Mouse (Mus musculus): ENCODE results near the gene Sntb2. TPM values are rescaled to one million over a fixed set of nuclear protein-coding genes. Genes with fewer than 3 reads are reported as not detected.
"Not testable (repeated sequence)": the region's sequence is repeated elsewhere in the genome, so short reads cannot be mapped to it uniquely, and the experiment has no call there.

Gene Sntb2
- polyA plus RNA-seq, 1 experiment from 2014 or later: 15.1 TPM

- Histone ChIP-seq H3K9ac (ENCODE audit: low read length) (no peak overlapping the region), H3K4me1 (replicated peaks; ENCODE audit: control insufficient read depth, insufficient read depth, low read length) (no peaks in the 10 kb centered on the region), H3K4me2 (ENCODE audit: low read length) (no peak overlapping the region), H3K27ac (ENCODE audit: low read depth) (no peak overlapping the region), H3K9me3 (ENCODE audit: control insufficient read depth, low read length) (no peaks in the 10 kb centered on the region), H3K27me3 (replicated peaks; ENCODE audit: control insufficient read depth, insufficient read depth, low read length) (no peaks in the 10 kb centered on the region), H3K4me3 (ENCODE audit: low read depth, low read length) (no peak overlapping the region), H3K36me3 (ENCODE audit: control insufficient read depth, insufficient read depth, low read length) (no peaks in the 10 kb centered on the region)
- ATAC-seq (replicated peaks; ENCODE audit: low FRiP score, low TSS enrichment, low read depth): no peak
- WGBS: 78% methylated on average over 6 of the region's 6 CpGs
- DNase-seq (ENCODE audit: low spot score): no peak
Measured at GRCm38 (mm10) chr8:106972538-106973264, 37.2 kb downstream of the Sntb2 start.

- not testable (repeated sequence) for H3K27me3 ChIP-seq (replicated peaks; ENCODE audit: control insufficient read depth, insufficient read depth, low read length); H3K4me1 ChIP-seq (replicated peaks; ENCODE audit: control insufficient read depth, insufficient read depth, low read length); ATAC-seq (replicated peaks; ENCODE audit: low FRiP score, low TSS enrichment, low read depth); H3K27ac ChIP-seq (ENCODE audit: low read depth); H3K4me3 ChIP-seq (ENCODE audit: low read depth, low read length); H3K4me2 ChIP-seq (ENCODE audit: low read length); DNase-seq (ENCODE audit: low spot score); H3K9me3 ChIP-seq (ENCODE audit: control insufficient read depth, low read length); H3K36me3 ChIP-seq (ENCODE audit: control insufficient read depth, insufficient read depth, low read length); H3K9ac ChIP-seq (ENCODE audit: low read length)
- WGBS: 100% methylated on average over 2 of the region's 3 CpGs
Measured at GRCm38 (mm10) chr8:106973526-106973925, 38.0 kb downstream of the Sntb2 start.

- DNase-seq (ENCODE audit: low spot score) (no peak), ATAC-seq (replicated peaks; ENCODE audit: low FRiP score, low TSS enrichment, low read depth) (no peak)
- Histone ChIP-seq H3K27ac (ENCODE audit: low read depth) (no peak overlapping the region), H3K9ac (ENCODE audit: low read length) (no peak overlapping the region), H3K9me3 (ENCODE audit: control insufficient read depth, low read length) (no peaks in the 10 kb centered on the region), H3K4me1 (replicated peaks; ENCODE audit: control insufficient read depth, insufficient read depth, low read length) (0 out of 2 replicates have a peak, but pooled peaks cover 5% of the 10 kb centered on the region), H3K27me3 (replicated peaks; ENCODE audit: control insufficient read depth, insufficient read depth, low read length) (no peaks in the 10 kb centered on the region), H3K4me2 (ENCODE audit: low read length) (no peak overlapping the region), H3K4me3 (ENCODE audit: low read depth, low read length) (no peak overlapping the region), H3K36me3 (ENCODE audit: control insufficient read depth, insufficient read depth, low read length) (no peaks in the 10 kb centered on the region)
- WGBS: 72% methylated on average over 7 of the region's 7 CpGs
Measured at GRCm38 (mm10) chr8:106974754-106975153, 39.2 kb downstream of the Sntb2 start.

DNA sequence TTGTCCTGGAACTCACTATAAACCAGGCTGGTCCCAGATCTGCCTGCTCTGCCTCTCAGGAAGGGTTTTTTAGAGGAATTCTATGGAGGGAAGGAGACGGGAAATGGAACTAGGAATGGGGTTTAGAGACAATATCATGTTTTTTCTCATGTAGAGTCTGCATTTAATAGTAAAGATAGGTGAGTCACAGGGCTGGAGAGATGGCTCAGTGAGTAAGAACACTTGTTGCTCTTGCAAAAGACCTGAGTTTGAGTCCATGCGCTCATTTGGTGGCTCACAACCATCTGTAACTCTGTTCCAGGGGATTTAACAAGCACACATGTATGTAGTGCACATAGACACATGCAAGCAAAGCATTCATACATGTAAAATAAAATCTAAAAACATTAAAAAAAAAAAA is 40.2 kb downstream of the Sntb2 start:
- no peak for DNase-seq (ENCODE audit: low spot score)
- H3K36me3 ChIP-seq (ENCODE audit: control insufficient read depth, insufficient read depth, low read length): no peaks in the 10 kb centered on the region
- H3K4me3 ChIP-seq (ENCODE audit: low read depth, low read length): no peak overlapping the region
- no peak for ATAC-seq (replicated peaks; ENCODE audit: low FRiP score, low TSS enrichment, low read depth)
- no peak overlapping the region for H3K9ac ChIP-seq (ENCODE audit: low read length)
- H3K27ac ChIP-seq (ENCODE audit: low read depth): no peak overlapping the region
- H3K4me1 ChIP-seq (replicated peaks; ENCODE audit: control insufficient read depth, insufficient read depth, low read length): 0 out of 2 replicates have a peak, but pooled peaks cover 5% of the 10 kb centered on the region
- H3K4me2 ChIP-seq (ENCODE audit: low read length): no peak overlapping the region
- H3K9me3 ChIP-seq (ENCODE audit: control insufficient read depth, low read length): no peaks in the 10 kb centered on the region
- H3K27me3 ChIP-seq (replicated peaks; ENCODE audit: control insufficient read depth, insufficient read depth, low read length): no peaks in the 10 kb centered on the region
- 91% methylated on average over 2 of the region's 2 CpGs for WGBS

GRCm38 (mm10) chr8:106976436-106976835 is 40.9 kb downstream of the Sntb2 start:
- no peaks in the 10 kb centered on the region for H3K27me3 ChIP-seq (replicated peaks; ENCODE audit: control insufficient read depth, insufficient read depth, low read length)
- H3K4me1 ChIP-seq (replicated peaks; ENCODE audit: control insufficient read depth, insufficient read depth, low read length): 0 out of 2 replicates have a peak, but pooled peaks cover 5% of the 10 kb centered on the region
- H3K4me2 ChIP-seq (ENCODE audit: low read length): no peak overlapping the region
- 71% methylated on average over 4 of the region's 4 CpGs for WGBS
- H3K9me3 ChIP-seq (ENCODE audit: control insufficient read depth, low read length): no peaks in the 10 kb centered on the region
- H3K36me3 ChIP-seq (ENCODE audit: control insufficient read depth, insufficient read depth, low read length): peaks cover 5% of the 10 kb centered on the region; the same call in 1 of the 2 replicates
- ATAC-seq (replicated peaks; ENCODE audit: low FRiP score, low TSS enrichment, low read depth): no peak
- H3K4me3 ChIP-seq (ENCODE audit: low read depth, low read length): no peak overlapping the region
- no peak overlapping the region for H3K27ac ChIP-seq (ENCODE audit: low read depth)
- no peak overlapping the region for H3K9ac ChIP-seq (ENCODE audit: low read length)
- no peak for DNase-seq (ENCODE audit: low spot score)

DNA sequence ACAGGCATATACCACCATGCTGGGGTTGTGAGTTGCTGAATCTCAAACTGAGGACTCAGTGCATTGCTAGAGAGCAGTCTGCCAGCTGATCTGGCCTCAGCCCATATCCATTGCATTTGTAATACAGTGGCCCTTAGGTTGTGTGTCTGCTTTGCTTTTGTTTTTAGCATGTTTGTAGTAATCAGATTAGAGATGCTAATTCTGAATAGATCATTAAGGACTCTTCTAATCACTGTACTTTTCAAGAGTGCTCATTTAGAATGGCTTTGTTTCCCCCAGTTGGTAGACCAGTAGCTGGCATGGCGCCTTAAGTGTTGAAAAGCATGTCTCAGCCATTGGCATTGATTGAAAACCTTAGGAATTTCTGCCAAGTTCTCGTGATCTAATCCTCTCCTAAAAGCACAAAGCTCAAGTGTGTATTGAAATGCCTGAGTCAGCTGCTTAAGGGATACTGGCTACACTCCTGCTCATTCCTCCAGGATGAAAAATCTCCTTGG is 43.3 kb downstream of the Sntb2 start:
- Histone ChIP-seq H3K27ac (ENCODE audit: low read depth) (no peak overlapping the region), H3K27me3 (replicated peaks; ENCODE audit: control insufficient read depth, insufficient read depth, low read length) (no peaks in the 10 kb centered on the region), H3K4me3 (ENCODE audit: low read depth, low read length) (no peak overlapping the region), H3K9ac (ENCODE audit: low read length) (no peak overlapping the region), H3K4me2 (ENCODE audit: low read length) (no peak overlapping the region), H3K36me3 (ENCODE audit: control insufficient read depth, insufficient read depth, low read length) (peaks cover 20% of the 10 kb centered on the region; the same call in 1 of the 2 replicates), H3K4me1 (replicated peaks; ENCODE audit: control insufficient read depth, insufficient read depth, low read length) (0 out of 2 replicates have a peak, but pooled peaks cover 5% of the 10 kb centered on the region), H3K9me3 (ENCODE audit: control insufficient read depth, low read length) (no peaks in the 10 kb centered on the region)
- WGBS: 38% methylated on average over 2 of the region's 2 CpGs
- ATAC-seq (replicated peaks; ENCODE audit: low FRiP score, low TSS enrichment, low read depth) (no peak), DNase-seq (ENCODE audit: low spot score) (no peak)

- ATAC-seq (replicated peaks; ENCODE audit: low FRiP score, low TSS enrichment, low read depth) (no peak), DNase-seq (ENCODE audit: low spot score) (no peak)
- H3K27me3 ChIP-seq (replicated peaks; ENCODE audit: control insufficient read depth, insufficient read depth, low read length): no peaks in the 10 kb centered on the region
- no peak overlapping the region for H3K4me3 ChIP-seq (ENCODE audit: low read depth, low read length)
- no peaks in the 10 kb centered on the region for H3K4me1 ChIP-seq (replicated peaks; ENCODE audit: control insufficient read depth, insufficient read depth, low read length)
- 76% methylated on average over 9 of the region's 9 CpGs for WGBS
- no peaks in the 10 kb centered on the region for H3K9me3 ChIP-seq (ENCODE audit: control insufficient read depth, low read length)
- no peak overlapping the region for H3K9ac ChIP-seq (ENCODE audit: low read length)
- H3K27ac ChIP-seq (ENCODE audit: low read depth): no peak overlapping the region
- peaks cover 20% of the 10 kb centered on the region; the same call in 1 of the 2 replicates for H3K36me3 ChIP-seq (ENCODE audit: control insufficient read depth, insufficient read depth, low read length)
- H3K4me2 ChIP-seq (ENCODE audit: low read length): no peak overlapping the region
Measured at GRCm38 (mm10) chr8:106985404-106985821, 49.9 kb downstream of the Sntb2 start.

DNA sequence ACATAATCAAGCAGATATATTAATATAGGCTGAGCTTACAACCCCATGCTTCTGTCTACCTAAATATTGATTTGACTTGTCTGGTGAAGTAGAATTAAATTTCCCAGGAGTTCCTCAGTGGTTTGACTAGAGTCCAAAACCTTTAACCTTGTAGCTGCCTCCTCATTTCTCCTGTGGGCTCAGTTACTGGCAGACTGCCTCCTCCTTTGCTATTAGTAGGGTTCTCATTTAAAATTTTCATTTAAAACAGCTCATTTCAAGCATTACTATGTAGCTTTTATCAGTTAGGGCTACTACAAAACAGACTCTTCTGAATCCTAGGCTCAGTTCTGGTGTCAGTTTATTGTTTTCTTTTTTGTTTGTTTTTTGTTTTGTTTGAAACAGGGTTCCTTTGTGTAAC is 50.4 kb downstream of the Sntb2 start:
- Histone ChIP-seq H3K9me3 (ENCODE audit: control insufficient read depth, low read length) (no peaks in the 10 kb centered on the region), H3K27me3 (replicated peaks; ENCODE audit: control insufficient read depth, insufficient read depth, low read length) (no peaks in the 10 kb centered on the region), H3K27ac (ENCODE audit: low read depth) (no peak overlapping the region), H3K4me2 (ENCODE audit: low read length) (no peak overlapping the region), H3K36me3 (ENCODE audit: control insufficient read depth, insufficient read depth, low read length) (peaks cover 21% of the 10 kb centered on the region), H3K9ac (ENCODE audit: low read length) (no peak overlapping the region), H3K4me1 (replicated peaks; ENCODE audit: control insufficient read depth, insufficient read depth, low read length) (no peaks in the 10 kb centered on the region), H3K4me3 (ENCODE audit: low read depth, low read length) (no peak overlapping the region)
- no peak for DNase-seq (ENCODE audit: low spot score)
- no peak for ATAC-seq (replicated peaks; ENCODE audit: low FRiP score, low TSS enrichment, low read depth)

GRCm38 (mm10) chr8:106987557-106987956 is 52.0 kb downstream of the Sntb2 start:
- H3K27me3 ChIP-seq (replicated peaks; ENCODE audit: control insufficient read depth, insufficient read depth, low read length): no peaks in the 10 kb centered on the region
- no peak overlapping the region for H3K27ac ChIP-seq (ENCODE audit: low read depth)
- no peak overlapping the region for H3K4me2 ChIP-seq (ENCODE audit: low read length)
- H3K4me1 ChIP-seq (replicated peaks; ENCODE audit: control insufficient read depth, insufficient read depth, low read length): no peaks in the 10 kb centered on the region
- DNase-seq (ENCODE audit: low spot score) (no peak), ATAC-seq (replicated peaks; ENCODE audit: low FRiP score, low TSS enrichment, low read depth) (no peak)
- peaks cover 22% of the 10 kb centered on the region for H3K36me3 ChIP-seq (ENCODE audit: control insufficient read depth, insufficient read depth, low read length)
- no peak overlapping the region for H3K9ac ChIP-seq (ENCODE audit: low read length)
- no peak overlapping the region for H3K4me3 ChIP-seq (ENCODE audit: low read depth, low read length)
- H3K9me3 ChIP-seq (ENCODE audit: control insufficient read depth, low read length): no peaks in the 10 kb centered on the region

Measured in intestine, embryonic 14.5 days (tissue).